Mouse (Mus musculus) adrenal gland, postnatal 25 days (tissue): ENCODE measurements around the gene 6330403K07Rik. TPM values are rescaled to one million over a fixed set of nuclear protein-coding genes. Genes with fewer than 3 reads are reported as not detected.
A peak's percentile ranks its signal among the peaks of the same experiment; 100 is the strongest.

Experiments
- DNase-seq: peaks from one replicate; pipeline ENCODE4 v3.0.0; 2021; ENCODE audit warnings: mixed read lengths
- total RNA-seq: library from RNA; stranded (reverse); gene quantifications from 2 replicates; pipeline ENCODE4 v1.2.3, GENCODE M21; 2021

The 6330403K07Rik gene
- total RNA-seq, 1 experiment from 2014 or later, result 10.4 TPM

GRCm38 (mm10) chr11:70982557-70983228 is 50.6 kb downstream of the 6330403K07Rik start, which contains the start of gene C1qbp:
Gene C1qbp, minus strand, starts transcription at chr11:70983026.
- DNase-seq, result peak; percentile 98

GRCm38 (mm10) chr11:70982030-70982429 is 51.3 kb downstream of the 6330403K07Rik start:
- DNase-seq, result no peak

Other genes with a start within 250 kb of the 6330403K07Rik start
- gene Scimp, start 220.9 kb downstream of the 6330403K07Rik start, total RNA-seq, result 0.79 and 0.90 TPM in 2 replicates
- gene Rabep1, start 188.7 kb downstream of the 6330403K07Rik start, total RNA-seq, result 166 and 181 TPM in 2 replicates
- 59.6 and 62.3 TPM in 2 replicates for gene Nup88, start 63.5 kb downstream of the 6330403K07Rik start, total RNA-seq
- 27.0 and 40.9 TPM in 2 replicates for gene Rpain, start 63.3 kb downstream of the 6330403K07Rik start, total RNA-seq
- 190 and 227 TPM in 2 replicates for gene C1qbp, start 50.5 kb downstream of the 6330403K07Rik start, total RNA-seq
- gene Dhx33, start 29.1 kb downstream of the 6330403K07Rik start, total RNA-seq, result 30.8 and 35.1 TPM in 2 replicates
- 24.0 and 24.5 TPM in 2 replicates for gene Mis12, start 13.9 kb downstream of the 6330403K07Rik start, total RNA-seq
- 75.2 and 95.7 TPM in 2 replicates for gene Derl2, start 13.7 kb downstream of the 6330403K07Rik start, total RNA-seq
- 1.5 and 1.7 TPM in 2 replicates for gene Nlrp1a, start 111.2 kb upstream of the 6330403K07Rik start, total RNA-seq
- gene Nlrp1b, start 197.2 kb upstream of the 6330403K07Rik start, total RNA-seq, result 0.30 and 0.33 TPM in 2 replicates